ENCODE assay signal across 12 mouse cellular contexts in the genomic region with DNA sequence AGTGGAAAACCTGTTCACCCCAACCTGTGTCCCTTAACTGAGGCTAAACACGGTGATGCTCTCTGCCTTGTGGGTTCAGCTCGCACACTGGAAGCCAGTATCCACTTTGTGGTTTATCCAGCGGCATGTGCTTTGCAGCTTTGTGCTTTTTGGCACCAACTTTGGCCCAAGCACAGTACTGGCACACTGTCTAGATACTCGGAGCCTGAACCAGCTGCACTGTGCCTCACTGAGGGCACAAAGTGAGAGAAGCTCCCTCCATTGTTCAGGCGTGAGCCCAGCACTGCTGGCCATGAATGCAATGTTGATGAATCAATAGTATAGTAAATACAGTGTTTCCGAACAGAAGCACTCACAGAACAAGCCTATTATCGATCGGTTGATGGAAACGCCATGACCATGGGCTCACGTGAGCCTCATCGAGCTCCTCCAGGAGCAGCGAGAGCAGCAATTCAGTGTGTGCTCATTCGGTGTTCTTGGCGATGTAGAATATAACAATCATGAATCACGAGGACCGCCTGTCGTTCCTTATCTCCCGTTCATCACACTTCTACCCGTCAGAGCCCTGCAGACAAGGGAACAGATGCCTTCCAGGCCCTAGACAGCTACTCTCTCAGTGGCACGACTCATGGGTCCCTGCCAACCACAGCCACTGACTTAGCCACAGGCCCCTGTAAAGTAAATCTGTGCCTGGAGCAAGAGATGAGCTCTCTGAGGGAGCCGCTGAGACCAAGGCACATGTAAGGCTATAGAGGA.
DNase-seq lines count a peak whose midpoint lies in the region; ATAC-seq and TF ChIP-seq lines count a peak whose summit lies in the region.
"Had no signal": no experiment of that assay in that cellular context is flagged by ENCODE, and none has a peak within 500 bp of the region (broad histone marks: within the 10 kb centered on the region; RNA-seq: fewer than 3 reads in every experiment).

No protein-coding gene starts in this region.

- no peak overlapping the region for H3K4me3 ChIP-seq in hindbrain, embryonic 15.5 days
- H3K4me3 ChIP-seq in hindbrain, embryonic 10.5 days: no peak overlapping the region
- 0 out of 2 replicates have a peak overlapping the region, but pooled peaks have one; percentile 3 for H3K4me3 ChIP-seq in E14TG2a.4 (replicated peaks; ENCODE audit: low read length)
- H3K4me3 ChIP-seq: embryonic facial prominence, embryonic 13.5 days; limb, embryonic 12.5 days had no signal

- WGBS in hindbrain, embryonic 15.5 days: 70% methylated on average over 21 of the region's 21 CpGs
- 91% methylated on average over 21 of the region's 21 CpGs for WGBS in hindbrain, embryonic 10.5 days

- H3K27me3 ChIP-seq in hindbrain, embryonic 15.5 days: no peaks in the 10 kb centered on the region
- no peaks in the 10 kb centered on the region for H3K27me3 ChIP-seq in hindbrain, embryonic 10.5 days (ENCODE audit: insufficient read depth, poor library complexity, severe bottlenecking)
- H3K27me3 ChIP-seq in E14TG2a.4 (ENCODE audit: insufficient read depth, low read length): peaks cover 27% of the 10 kb centered on the region; the same call in 1 of the 2 replicates
- H3K27me3 ChIP-seq: embryonic facial prominence, embryonic 13.5 days; limb, embryonic 12.5 days had no signal

- H3K4me2 ChIP-seq in hindbrain, embryonic 15.5 days: no peak overlapping the region
- H3K4me2 ChIP-seq: embryonic facial prominence, embryonic 13.5 days; limb, embryonic 12.5 days had no signal

- peaks cover 11% of the 10 kb centered on the region for H3K4me1 ChIP-seq in hindbrain, embryonic 15.5 days (replicated peaks)
- H3K4me1 ChIP-seq in hindbrain, embryonic 10.5 days (replicated peaks): no peaks in the 10 kb centered on the region
- no peaks in the 10 kb centered on the region for H3K4me1 ChIP-seq in E14TG2a.4 (replicated peaks; ENCODE audit: low read depth, low read length)

- peak overlapping the region; percentile 32; the same call in 1 of the 2 replicates for H3K27ac ChIP-seq in hindbrain, embryonic 15.5 days (replicated peaks)
- H3K27ac ChIP-seq in hindbrain, embryonic 10.5 days: no peak overlapping the region
- H3K27ac ChIP-seq: embryonic facial prominence, embryonic 13.5 days; limb, embryonic 12.5 days had no signal

- DNase-seq in cerebellum, postnatal 36 days: peak; percentile 40 to 47
- no peak for DNase-seq in hindbrain, embryonic 10.5 days (ENCODE audit: low spot score)
- DNase-seq in fibroblast of lung, adult 2 months (ENCODE audit: low read depth): peak; percentile 18
- DNase-seq in gastrocnemius, postnatal 4 days (ENCODE audit: low spot score in 2 of 2): no peak
- DNase-seq: kidney, postnatal 36 days; liver, postnatal 0 days had no signal

- no peak for TF ChIP-seq CTCF in E14TG2a.4 (conservative IDR thresholded peaks at IDR 0.05; ENCODE audit: low read length)

- no peaks in the 10 kb centered on the region for H3K36me3 ChIP-seq in hindbrain, embryonic 15.5 days
- H3K36me3 ChIP-seq in hindbrain, embryonic 10.5 days: peaks cover 57% of the 10 kb centered on the region
- no peaks in the 10 kb centered on the region for H3K36me3 ChIP-seq in E14TG2a.4 (ENCODE audit: insufficient read depth, low read length)

- H3K9ac ChIP-seq in hindbrain, embryonic 15.5 days: no peak overlapping the region
- H3K9ac ChIP-seq: embryonic facial prominence, embryonic 13.5 days; limb, embryonic 12.5 days; liver, postnatal 0 days had no signal

- H3K9me3 ChIP-seq in hindbrain, embryonic 15.5 days: no peaks in the 10 kb centered on the region
- H3K9me3 ChIP-seq in hindbrain, embryonic 10.5 days: no peaks in the 10 kb centered on the region
- peaks cover 5% of the 10 kb centered on the region for H3K9me3 ChIP-seq in E14TG2a.4 (ENCODE audit: low read length)
- H3K9me3 ChIP-seq: embryonic facial prominence, embryonic 13.5 days; limb, embryonic 12.5 days had no signal

- no peak for ATAC-seq in cerebellum, adult (ENCODE audit: insufficient number of reproducible peaks, low FRiP score, low TSS enrichment)
- peak; percentile 59; the same call in 1 of the 2 replicates for ATAC-seq in hindbrain, embryonic 15.5 days (ENCODE audit: low FRiP score, low read depth)
- ATAC-seq: intestine, postnatal 0 days; liver, postnatal 0 days had no signal

Comparison
In these comparisons a context has a peak if more than half of its experiments do, and no peak if none do; other contexts are left out.
1. DNase-seq: peak in cerebellum, postnatal 36 days (2 of 2) and fibroblast of lung, adult 2 months (single experiment); none in hindbrain, embryonic 10.5 days (single experiment) and gastrocnemius, postnatal 4 days (0 of 2).